Mouse (Mus musculus) liver, embryonic 13.5 days (tissue): ENCODE measurements around the gene Hirip3. TPM values are rescaled to one million over a fixed set of nuclear protein-coding genes. Genes with fewer than 3 reads are reported as not detected.

Experiments
- ATAC-seq: fragments of 200-750 bp; cut with Nextera tagmentation; 2 replicates; pipeline ENCODE4 v1.8.0; 2017; ENCODE audit warnings: low read depth, mild to moderate bottlenecking, moderate number of reproducible peaks, moderate library complexity
- DNase-seq: peaks from one replicate; pipeline ENCODE4 v3.0.0; 2022
- H3K27ac ChIP-seq: fragments of 300-500 bp; sonication (generic); 2 replicates; pipeline ENCODE4 v1.5.1; 2015; ENCODE audit warnings: moderate library complexity, mild to moderate bottlenecking, inconsistent platforms
- H3K27me3 ChIP-seq: fragments of 300-500 bp; sonication (generic); 2 replicates; pipeline ENCODE4 v1.6.1; 2015; ENCODE audit warnings: mild to moderate bottlenecking, inconsistent platforms
- H3K36me3 ChIP-seq: fragments of 300-500 bp; sonication (generic); 2 replicates; pipeline ENCODE4 v1.6.1; 2015; ENCODE audit warnings: mild to moderate bottlenecking, inconsistent platforms
- H3K4me1 ChIP-seq: fragments of 300-500 bp; sonication (generic); replicated peaks from 2 replicates; pipeline ENCODE4 v1.6.1; 2015; ENCODE audit warnings: inconsistent platforms
- H3K4me2 ChIP-seq: fragments of 300-500 bp; sonication (generic); 2 replicates; pipeline ENCODE4 v1.6.1; 2015; ENCODE audit warnings: inconsistent platforms, mild to moderate bottlenecking, moderate library complexity
- H3K4me3 ChIP-seq: fragments of 300-500 bp; sonication (generic); replicated peaks from 2 replicates; pipeline ENCODE4 v1.5.1; 2015; ENCODE audit warnings: mild to moderate bottlenecking, inconsistent platforms
- H3K9ac ChIP-seq: fragments of 300-500 bp; sonication (generic); 2 replicates; pipeline ENCODE4 v1.6.1; 2015; ENCODE audit warnings: mild to moderate bottlenecking, inconsistent platforms
- H3K9me3 ChIP-seq: fragments of 300-500 bp; sonication (generic); replicated peaks from 2 replicates; pipeline ENCODE4 v1.6.1; 2016; ENCODE audit warnings: inconsistent platforms
- WGBS: fragments of 180-500 bp; shearing (Covaris S2); methylation state at CpG from one replicate; pipeline ENCODE4 v1.1.7; 2015; ENCODE audit not compliant: insufficient replicate concordance; 5-methylcytosine and 5-hydroxymethylcytosine counted together
- polyA plus RNA-seq: library from polyadenylated mRNA; unstranded; fragments of >200 nt; fragmentation: Nextera tagmentation; extraction: Ambion mirVana; gene quantifications from 2 replicates; pipeline ENCODE4 v1.2.1, GENCODE M21; 2015

The Hirip3 gene
- 17.8 and 18.9 TPM in 2 replicates for polyA plus RNA-seq

DNA sequence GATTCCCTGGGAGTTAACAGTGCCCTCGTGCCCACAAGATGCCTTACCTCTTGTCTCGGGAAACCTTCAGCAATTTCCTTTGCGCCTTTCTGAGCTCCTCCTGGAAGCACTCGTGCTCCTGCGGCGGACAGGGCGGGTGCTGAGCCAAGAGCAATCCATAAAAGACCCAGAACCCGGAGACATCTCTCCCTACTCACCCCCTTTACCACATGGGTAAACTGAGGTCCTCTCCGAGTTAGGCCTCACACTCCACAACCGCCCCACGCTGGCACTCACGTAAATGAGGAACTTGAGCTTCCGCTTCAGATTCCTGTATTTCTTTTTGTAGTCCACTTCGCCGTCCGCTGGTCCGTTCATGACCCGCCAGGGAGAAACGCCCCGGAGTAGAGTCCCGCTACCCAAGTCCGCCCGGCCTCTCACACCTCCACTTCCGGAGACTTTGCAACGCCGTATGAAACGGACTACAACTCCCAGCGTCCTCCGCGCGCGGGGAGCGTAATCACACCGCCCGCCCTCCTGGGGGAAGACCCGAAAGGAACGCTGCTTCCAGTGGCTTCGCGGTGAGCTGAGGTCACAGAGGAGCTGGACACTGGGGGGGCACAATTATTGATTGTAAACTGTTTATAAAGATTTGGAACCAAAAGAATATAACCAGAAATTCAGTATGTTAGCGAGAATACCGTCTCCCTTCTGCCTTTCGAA, at the start of gene Hirip3:
TSS of gene Hirip3 (plus strand) at position 544 of the 702 bp plus-strand sequence.
- peak within 1 kb of the TSS; percentile 77 for H3K4me3 ChIP-seq
- peak within 1 kb of the TSS; percentile 94 for H3K4me2 ChIP-seq
- DNase-seq (peak; percentile 94), ATAC-seq (peak; percentile 93)
- peak within 1 kb of the TSS; percentile 79 for H3K27ac ChIP-seq
- peaks cover 68% of the 10 kb centered on the region for H3K36me3 ChIP-seq
- H3K9me3 ChIP-seq, result no peaks in the 10 kb centered on the region
- peak within 1 kb of the TSS; percentile 88 for H3K9ac ChIP-seq
- no peaks in the 10 kb centered on the region for H3K27me3 ChIP-seq
- peaks cover 45% of the 10 kb centered on the region for H3K4me1 ChIP-seq
- 1% methylated on average over 42 of the region's 42 CpGs for WGBS

DNA sequence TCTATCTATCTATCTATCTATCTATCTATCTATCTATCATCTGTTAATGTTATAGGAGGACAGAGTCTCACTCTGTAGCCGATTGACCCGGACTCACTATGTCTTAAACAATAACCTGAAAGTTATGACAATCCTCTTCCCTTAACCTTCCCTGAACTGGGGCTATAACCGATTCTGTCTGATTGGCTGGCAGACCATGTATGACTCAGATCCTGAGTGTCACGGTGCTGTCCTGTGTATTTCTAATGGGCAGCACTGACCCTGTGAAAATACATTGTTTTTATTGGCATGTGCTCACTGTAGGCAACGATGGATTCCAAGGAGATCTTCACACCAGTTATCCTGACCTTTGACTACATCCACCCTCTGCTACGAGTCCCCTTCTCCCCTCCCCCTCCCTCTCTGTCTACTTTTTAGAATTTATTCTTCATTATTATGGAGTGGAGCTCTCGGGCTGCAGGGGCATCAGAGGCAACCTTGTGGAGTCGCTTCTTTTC, 46.0 kb upstream of the Hirip3 start:
- Histone ChIP-seq H3K27me3 (no peaks in the 10 kb centered on the region), H3K36me3 (no peaks in the 10 kb centered on the region), H3K4me1 (no peaks in the 10 kb centered on the region), H3K4me2 (no peak overlapping the region), H3K4me3 (no peak overlapping the region), H3K9ac (no peak overlapping the region), H3K27ac (no peak overlapping the region), H3K9me3 (no peaks in the 10 kb centered on the region)
- WGBS, result 59% methylated on average over 8 of the region's 8 CpGs
- DNase-seq, result no peak
- ATAC-seq, result no peak

DNA sequence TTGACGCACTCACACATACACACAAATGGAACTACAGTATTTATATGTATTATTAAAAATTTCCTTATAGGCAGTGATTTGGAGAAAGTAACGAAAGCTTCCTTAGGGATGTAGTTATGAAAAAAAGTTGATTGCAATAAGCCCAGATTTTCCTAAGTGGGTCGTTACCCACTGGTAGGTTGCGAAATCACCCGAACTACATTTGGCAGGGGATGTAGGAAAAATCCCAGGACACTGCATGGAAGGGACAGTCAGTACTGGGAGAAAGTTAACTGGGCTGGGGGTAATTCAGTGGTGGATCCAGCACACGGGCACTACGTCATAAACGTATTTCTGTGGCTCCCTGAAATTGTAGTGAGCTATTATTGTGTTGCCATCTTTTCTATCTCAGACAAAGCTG, 45.3 kb upstream of the Hirip3 start:
- Histone ChIP-seq H3K36me3 (no peaks in the 10 kb centered on the region), H3K4me1 (no peaks in the 10 kb centered on the region), H3K4me3 (no peak overlapping the region), H3K4me2 (no peak overlapping the region), H3K27ac (no peak overlapping the region), H3K27me3 (0 out of 2 replicates have a peak, but pooled peaks cover 3% of the 10 kb centered on the region), H3K9ac (no peak overlapping the region), H3K9me3 (no peaks in the 10 kb centered on the region)
- no peak for ATAC-seq
- DNase-seq, result no peak
- WGBS, result 76% methylated on average over 8 of the region's 8 CpGs

DNA sequence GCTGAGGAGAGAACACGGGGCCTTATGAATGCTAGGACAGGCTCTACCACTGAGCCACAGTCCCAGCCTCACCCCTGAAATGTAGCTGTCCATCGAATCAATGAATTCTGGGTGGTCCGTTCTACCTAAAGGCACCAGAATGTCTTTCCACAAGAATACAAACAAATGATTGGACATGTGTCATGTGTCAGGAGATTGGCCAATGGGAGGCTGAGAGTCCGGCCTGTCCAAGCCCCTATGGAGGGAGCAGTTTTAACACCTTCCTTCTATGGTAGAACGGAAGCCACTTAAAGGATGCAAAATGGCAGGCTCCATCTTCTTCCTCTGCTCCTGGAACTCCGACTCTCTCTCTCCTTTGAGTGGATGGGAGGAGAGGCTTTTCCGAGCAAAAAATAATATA, 44.2 kb upstream of the Hirip3 start:
- no peak for DNase-seq
- Histone ChIP-seq H3K9me3 (no peaks in the 10 kb centered on the region), H3K4me1 (no peaks in the 10 kb centered on the region), H3K27me3 (peaks cover 10% of the 10 kb centered on the region), H3K9ac (no peak overlapping the region), H3K4me2 (no peak overlapping the region), H3K4me3 (no peak overlapping the region), H3K36me3 (no peaks in the 10 kb centered on the region), H3K27ac (no peak overlapping the region)
- 74% methylated on average over 7 of the region's 7 CpGs for whole genome bisulfite sequencing
- no peak for ATAC-seq

DNA sequence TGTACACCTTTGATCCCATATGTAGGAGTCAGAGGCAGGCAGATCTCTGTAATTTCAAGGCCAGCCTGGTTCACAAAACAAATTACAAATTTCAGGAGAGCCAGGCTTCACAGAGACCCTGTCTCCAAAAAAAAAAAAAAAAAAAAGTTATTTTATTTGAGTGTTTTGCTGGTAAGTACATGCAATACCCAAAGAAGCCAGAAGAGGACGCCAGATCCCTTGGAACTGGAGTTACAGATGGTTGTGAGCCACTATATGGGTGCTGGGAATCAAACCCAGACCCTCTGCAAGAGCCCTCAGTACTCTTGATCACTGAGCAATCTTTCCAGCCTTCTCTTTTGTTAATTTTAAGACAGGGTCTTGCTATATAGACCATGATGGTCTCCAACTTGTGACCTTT, 43.0 kb upstream of the Hirip3 start:
- H3K4me2 ChIP-seq, result no peak overlapping the region
- peaks cover 3% of the 10 kb centered on the region; the same call in 1 of the 2 replicates for H3K4me1 ChIP-seq
- H3K27me3 ChIP-seq, result peaks cover 22% of the 10 kb centered on the region
- DNase-seq (no peak), ATAC-seq (no peak)
- H3K9ac ChIP-seq, result no peak overlapping the region
- H3K4me3 ChIP-seq, result no peak overlapping the region
- 18% methylated on average over 1 of the region's 1 CpGs for WGBS
- no peaks in the 10 kb centered on the region for H3K9me3 ChIP-seq
- H3K36me3 ChIP-seq, result no peaks in the 10 kb centered on the region
- H3K27ac ChIP-seq, result no peak overlapping the region

DNA sequence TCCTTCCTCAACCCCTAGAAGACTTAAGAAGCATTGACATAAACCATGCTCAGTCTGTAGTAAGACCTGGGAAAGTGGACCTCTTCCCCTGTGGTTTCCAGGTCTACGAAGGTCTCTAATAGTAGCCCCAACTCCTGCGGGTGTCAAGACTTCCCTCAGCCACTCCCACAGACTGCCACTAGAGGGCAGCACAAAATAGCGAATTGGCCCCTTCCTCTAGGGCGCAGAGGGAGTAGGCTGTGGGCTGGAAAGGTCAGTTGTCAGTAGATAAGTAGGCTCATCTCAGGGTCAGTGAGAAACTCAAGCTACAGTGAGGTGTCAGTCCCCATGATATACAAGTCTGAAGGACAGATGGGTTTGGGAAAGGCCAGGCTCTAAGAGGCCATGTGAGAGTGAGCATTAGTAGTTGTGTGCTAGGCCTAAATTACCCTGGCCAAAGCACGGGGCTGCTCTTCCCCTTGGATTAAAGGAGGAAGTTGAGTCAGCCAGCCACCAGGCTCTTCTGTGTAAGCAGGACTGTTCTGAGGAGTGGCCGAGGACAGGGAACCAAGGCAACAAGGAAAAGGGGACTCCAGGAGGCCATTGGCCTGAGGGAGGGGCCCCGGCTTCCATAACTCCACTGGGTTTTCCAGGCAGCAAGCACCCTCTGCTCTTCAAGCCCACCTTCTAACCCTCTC, 39.8 kb upstream of the Hirip3 start:
- Histone ChIP-seq H3K9me3 (no peaks in the 10 kb centered on the region), H3K27ac (no peak overlapping the region), H3K9ac (no peak overlapping the region), H3K4me2 (no peak overlapping the region), H3K4me1 (peaks cover 3% of the 10 kb centered on the region; the same call in 1 of the 2 replicates), H3K27me3 (peaks cover 52% of the 10 kb centered on the region), H3K4me3 (no peak overlapping the region), H3K36me3 (no peaks in the 10 kb centered on the region)
- peak; percentile 55 for DNase-seq
- ATAC-seq, result peak; percentile 23; the same call in 1 of the 2 replicates
- WGBS, result 21% methylated on average over 7 of the region's 7 CpGs

DNA sequence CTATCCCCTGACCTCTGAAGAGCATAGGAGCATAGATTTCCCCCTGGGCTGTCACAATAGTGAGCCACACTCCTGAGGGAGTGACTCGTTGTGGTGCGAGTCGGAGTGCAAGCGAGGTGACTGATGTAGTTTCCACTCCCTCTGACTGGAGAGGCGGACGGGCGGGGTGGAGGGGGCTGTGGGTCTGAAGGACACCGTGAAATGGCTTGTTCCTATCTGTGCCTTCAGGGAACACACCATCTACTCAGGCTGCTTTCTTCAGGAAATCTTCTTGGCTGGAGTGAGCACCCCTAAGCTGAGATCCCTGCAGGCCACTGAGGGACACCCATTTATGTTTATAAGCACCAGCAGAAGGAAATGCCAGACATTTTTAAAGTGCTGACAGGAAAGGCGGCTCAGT, 39.0 kb upstream of the Hirip3 start:
- 22% methylated on average over 9 of the region's 9 CpGs for WGBS
- H3K9me3 ChIP-seq, result no peaks in the 10 kb centered on the region
- H3K27ac ChIP-seq, result no peak overlapping the region
- no peak for DNase-seq
- peaks cover 3% of the 10 kb centered on the region; the same call in 1 of the 2 replicates for H3K4me1 ChIP-seq
- no peak for ATAC-seq
- no peak overlapping the region for H3K4me3 ChIP-seq
- no peaks in the 10 kb centered on the region for H3K36me3 ChIP-seq
- no peak overlapping the region for H3K4me2 ChIP-seq
- no peak overlapping the region for H3K9ac ChIP-seq
- H3K27me3 ChIP-seq, result peaks cover 59% of the 10 kb centered on the region

DNA sequence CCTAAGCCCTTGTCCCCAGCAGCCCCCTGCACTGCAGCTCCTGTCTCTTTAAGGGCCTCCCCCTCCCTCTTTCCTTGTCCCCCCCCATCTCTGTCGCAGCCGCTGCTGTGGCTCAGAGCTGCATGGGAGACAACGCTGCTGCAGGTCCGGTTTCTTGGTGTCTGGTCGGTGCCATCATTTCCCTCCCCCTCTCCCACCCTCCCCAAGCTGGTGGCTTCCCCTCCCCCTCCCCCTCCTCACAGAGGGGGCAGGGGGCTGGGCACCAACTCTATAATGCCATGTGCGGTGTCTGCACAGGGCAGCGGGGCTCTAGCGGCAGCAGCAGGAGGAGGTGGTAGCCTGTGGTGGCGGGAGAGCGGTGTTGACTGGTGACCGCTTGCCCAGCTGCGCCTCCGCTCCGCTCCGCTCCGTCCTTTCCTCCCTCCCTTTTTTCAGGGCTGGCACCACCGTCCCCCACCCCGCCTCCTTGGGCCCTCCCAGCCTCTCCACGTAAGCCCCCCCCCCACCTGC, 38.5 kb upstream of the Hirip3 start:
- DNase-seq, result no peak
- H3K4me2 ChIP-seq, result peak overlapping the region; percentile 26
- peaks cover 62% of the 10 kb centered on the region for H3K27me3 ChIP-seq
- no peaks in the 10 kb centered on the region for H3K9me3 ChIP-seq
- H3K4me1 ChIP-seq, result peaks cover 3% of the 10 kb centered on the region; the same call in 1 of the 2 replicates
- no peak overlapping the region for H3K9ac ChIP-seq
- no peak for ATAC-seq
- WGBS, result 6% methylated on average over 18 of the region's 19 CpGs
- no peak overlapping the region for H3K27ac ChIP-seq
- H3K36me3 ChIP-seq, result no peaks in the 10 kb centered on the region
- H3K4me3 ChIP-seq, result no peak overlapping the region

DNA sequence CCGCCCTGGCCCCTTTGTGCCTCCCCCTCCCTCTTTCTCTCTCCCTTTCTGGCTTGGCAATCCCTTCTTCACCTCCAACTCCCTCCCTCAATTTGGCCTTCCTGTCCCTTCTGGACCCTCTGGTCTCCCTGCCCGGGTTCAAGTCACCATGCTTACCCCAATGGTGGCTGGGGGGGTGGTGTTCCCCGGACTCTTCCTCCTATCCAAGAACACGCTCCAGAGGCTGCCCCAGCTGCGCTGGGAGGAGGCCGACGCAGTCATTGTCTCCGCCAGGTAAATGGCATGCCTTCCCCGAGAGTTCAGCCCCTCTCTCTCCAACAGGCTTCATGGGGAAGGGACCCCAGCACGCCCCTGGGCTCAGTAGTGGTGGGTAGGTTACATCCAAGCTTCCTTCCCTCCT, 37.8 kb upstream of the Hirip3 start:
- peaks cover 3% of the 10 kb centered on the region; the same call in 1 of the 2 replicates for H3K4me1 ChIP-seq
- ATAC-seq (no peak), DNase-seq (no peak)
- no peak overlapping the region for H3K27ac ChIP-seq
- peaks cover 67% of the 10 kb centered on the region for H3K27me3 ChIP-seq
- no peak overlapping the region for H3K4me3 ChIP-seq
- no peak overlapping the region for H3K4me2 ChIP-seq
- no peak overlapping the region for H3K9ac ChIP-seq
- 12% methylated on average over 10 of the region's 10 CpGs for WGBS
- H3K9me3 ChIP-seq, result no peaks in the 10 kb centered on the region
- no peaks in the 10 kb centered on the region for H3K36me3 ChIP-seq

DNA sequence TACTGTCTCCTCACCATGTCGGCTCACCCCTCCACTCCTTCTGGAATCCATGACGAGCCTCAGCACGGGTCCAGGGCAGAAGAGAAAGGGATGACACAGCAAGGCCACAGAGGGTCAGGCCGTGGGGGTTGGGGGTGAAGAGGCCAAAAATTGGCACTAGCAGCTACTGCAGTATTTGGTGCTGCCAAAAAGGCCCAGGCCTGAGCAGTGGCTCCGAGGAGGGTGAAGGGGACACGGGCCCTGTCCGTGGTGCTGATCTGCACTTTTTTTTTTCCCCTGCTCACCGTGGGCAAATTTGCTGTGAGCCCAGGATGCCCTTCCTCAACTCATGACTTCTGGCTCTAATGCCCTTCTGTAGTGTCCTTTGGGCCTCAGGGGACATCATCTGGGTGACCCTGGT, 36.4 kb upstream of the Hirip3 start:
- Histone ChIP-seq H3K4me1 (peaks cover 3% of the 10 kb centered on the region; the same call in 1 of the 2 replicates), H3K9ac (no peak overlapping the region), H3K4me3 (no peak overlapping the region), H3K27me3 (peaks cover 81% of the 10 kb centered on the region), H3K9me3 (no peaks in the 10 kb centered on the region), H3K4me2 (no peak overlapping the region), H3K27ac (no peak overlapping the region), H3K36me3 (no peaks in the 10 kb centered on the region)
- ATAC-seq, result no peak
- WGBS, result 21% methylated on average over 8 of the region's 8 CpGs
- no peak for DNase-seq

DNA sequence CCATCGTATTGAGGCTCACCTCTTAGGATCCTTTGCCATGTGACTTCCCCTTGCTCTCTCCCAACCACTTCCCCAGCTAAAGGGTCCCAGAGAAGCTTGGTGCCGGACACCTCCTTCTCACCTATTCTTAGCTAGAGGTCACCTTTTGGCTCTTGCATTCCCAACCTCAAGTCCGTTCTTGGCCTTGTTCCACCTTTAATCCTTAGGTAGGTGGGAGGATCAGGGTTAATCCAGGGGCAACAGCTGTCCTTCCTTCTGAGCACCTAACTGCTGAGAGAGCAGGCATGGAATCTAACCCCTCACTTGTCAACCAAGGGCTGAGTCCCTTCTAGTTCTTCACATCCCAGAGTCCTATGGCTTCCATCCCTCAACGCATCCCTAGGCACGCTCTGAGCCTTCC, 35.8 kb upstream of the Hirip3 start:
- Histone ChIP-seq H3K27me3 (peaks cover 85% of the 10 kb centered on the region), H3K4me1 (peaks cover 3% of the 10 kb centered on the region; the same call in 1 of the 2 replicates), H3K36me3 (no peaks in the 10 kb centered on the region), H3K9me3 (no peaks in the 10 kb centered on the region), H3K27ac (no peak overlapping the region), H3K4me3 (no peak overlapping the region), H3K9ac (no peak overlapping the region), H3K4me2 (no peak overlapping the region)
- ATAC-seq, result no peak
- WGBS, result 53% methylated on average over 5 of the region's 5 CpGs
- no peak for DNase-seq
